Mouse (Mus musculus) midbrain, postnatal 0 days (tissue): ENCODE results near the gene Gm2075. TPM values are rescaled to one million over a fixed set of nuclear protein-coding genes. Genes with fewer than 3 reads are reported as not detected.
"Not testable (repeated sequence)": the region's sequence is repeated elsewhere in the genome, so short reads cannot be mapped to it uniquely, and the experiment has no call there.

Source experiments
- ATAC-seq: fragments of 200-750 bp; cut with Nextera tagmentation; 2 replicates; pipeline ENCODE4 v1.8.0; 2017; ENCODE audit warnings: moderate number of reproducible peaks, mild to moderate bottlenecking, moderate TSS enrichment, moderate library complexity; ENCODE audit not compliant: low FRiP score
- DNase-seq: peaks from one replicate; pipeline ENCODE4 v3.0.0-alpha.2; 2015; ENCODE audit warnings: low spot score
- H3K27ac ChIP-seq: fragments of 300-500 bp; sonication (generic); 2 replicates; pipeline ENCODE4 v1.5.1; 2014; ENCODE audit warnings: low read depth, mild to moderate bottlenecking, low read length, mixed read lengths
- H3K27me3 ChIP-seq: fragments of 300-500 bp; sonication (generic); 2 replicates; pipeline ENCODE4 v1.6.1; 2014; ENCODE audit warnings: low read length, control low read depth, mixed read lengths; ENCODE audit not compliant: insufficient read depth
- H3K36me3 ChIP-seq: fragments of 300-500 bp; sonication (generic); 2 replicates; pipeline ENCODE4 v1.6.1; 2014; ENCODE audit warnings: low read length, control low read depth, mixed read lengths; ENCODE audit not compliant: insufficient read depth
- H3K4me1 ChIP-seq: fragments of 300-500 bp; sonication (generic); 2 replicates; pipeline ENCODE4 v1.6.1; 2014; ENCODE audit warnings: mild to moderate bottlenecking, control low read depth, antibody characterized with exemption, low read length, mixed read lengths; ENCODE audit not compliant: insufficient read depth
- H3K4me2 ChIP-seq: fragments of 300-500 bp; sonication (generic); 2 replicates; pipeline ENCODE4 v1.6.1; 2014; ENCODE audit warnings: low read depth, mild to moderate bottlenecking, low read length, mixed read lengths; ENCODE audit not compliant: poor library complexity, severe bottlenecking
- H3K4me3 ChIP-seq: fragments of 300-500 bp; sonication (generic); 2 replicates; pipeline ENCODE4 v1.5.1; 2014; ENCODE audit warnings: low read depth, mild to moderate bottlenecking, low read length, moderate library complexity
- H3K9ac ChIP-seq: fragments of 300-500 bp; sonication (generic); replicated peaks from 2 replicates; pipeline ENCODE4 v1.6.1; 2014; ENCODE audit warnings: mild to moderate bottlenecking, low read length, moderate library complexity, mixed read lengths; ENCODE audit not compliant: poor library complexity, severe bottlenecking
- H3K9me3 ChIP-seq: fragments of 300-500 bp; sonication (generic); 2 replicates; pipeline ENCODE4 v1.6.1; 2016; ENCODE audit warnings: low read length, control low read depth
- CTCF ChIP-seq: IDR thresholded peaks from 2 replicates; pipeline ENCODE4 v1.5.1; 2016; ENCODE audit warnings: antibody characterized with exemption, mild to moderate bottlenecking
- WGBS: fragments of 180-500 bp; shearing (Covaris S2); extraction: QIAGEN DNeasy Blood & Tissue Kit; methylation state at CpG from one replicate; pipeline ENCODE4 v1.1.7; 2014; 5-methylcytosine and 5-hydroxymethylcytosine counted together
- polyA plus RNA-seq: library from polyadenylated mRNA; unstranded; fragments of >200 nt; fragmentation: Nextera tagmentation; extraction: Ambion mirVana; gene quantifications from 2 replicates; pipeline ENCODE4 v1.2.1, GENCODE M21; 2015
- total RNA-seq: library from RNA; depleted of rRNA; stranded (reverse); fragments of >200 nt; gene quantifications from 2 replicates; pipeline ENCODE4 v1.2.3, GENCODE M21; 2014; rRNA removed

Gm2075 gene
- total and polyA plus RNA-seq, 2 experiments from 2014 or later = not detected

GRCm38 (mm10) chr12:88039062-88039461 lies 27.4 kb downstream of the Gm2075 start:
- H3K27ac ChIP-seq, H3K9me3 ChIP-seq, H3K4me3 ChIP-seq, H3K4me2 ChIP-seq, H3K27me3 ChIP-seq, H3K36me3 ChIP-seq, H3K4me1 ChIP-seq, ATAC-seq, H3K9ac ChIP-seq: not testable (repeated sequence)
- DNase-seq = peak; percentile 6
- peak; percentile 42; the same call in 1 of the 2 replicates for TF ChIP-seq CTCF

- H3K4me1 ChIP-seq, H3K36me3 ChIP-seq, H3K27ac ChIP-seq, ATAC-seq, H3K27me3 ChIP-seq, DNase-seq, H3K4me2 ChIP-seq, H3K4me3 ChIP-seq, H3K9me3 ChIP-seq, H3K9ac ChIP-seq: not testable (repeated sequence)
- 91% methylated on average over 1 of the region's 1 CpGs for WGBS
Measured at GRCm38 (mm10) chr12:88039703-88040102, 28.1 kb downstream of the Gm2075 start.

- H3K4me1 ChIP-seq, H3K4me3 ChIP-seq, H3K36me3 ChIP-seq, H3K27ac ChIP-seq, H3K4me2 ChIP-seq, DNase-seq, H3K27me3 ChIP-seq, ATAC-seq, H3K9me3 ChIP-seq, H3K9ac ChIP-seq: not testable (repeated sequence)
- WGBS = 81% methylated on average over 1 of the region's 1 CpGs
Measured at GRCm38 (mm10) chr12:88045226-88045625, 33.6 kb downstream of the Gm2075 start.

Other genes starting within 250 kb of the Gm2075 start
- not detected in 2 replicates for gene Gm21319, start 236.1 kb upstream of the Gm2075 start, total RNA-seq
- not detected in 2 replicates for gene Gm21319, start 236.1 kb upstream of the Gm2075 start, polyA plus RNA-seq
- not detected in 2 replicates for gene Gm21936, start 216.3 kb upstream of the Gm2075 start, total RNA-seq
- not detected in 2 replicates for gene Gm21936, start 216.3 kb upstream of the Gm2075 start, polyA plus RNA-seq
- gene BB287469, start 195.3 kb upstream of the Gm2075 start, total RNA-seq = not detected in 2 replicates
- gene BB287469, start 195.3 kb upstream of the Gm2075 start, polyA plus RNA-seq = not detected in 2 replicates
- not detected in 2 replicates for gene Gm2001, start 169.5 kb upstream of the Gm2075 start, total RNA-seq
- gene Gm2001, start 169.5 kb upstream of the Gm2075 start, polyA plus RNA-seq = not detected in 2 replicates
- not detected in 2 replicates for gene Gm2016, start 137.8 kb upstream of the Gm2075 start, total RNA-seq
- not detected in 2 replicates for gene Gm2016, start 137.8 kb upstream of the Gm2075 start, polyA plus RNA-seq
- not detected in 2 replicates for gene Gm2022, start 116.5 kb upstream of the Gm2075 start, total RNA-seq
- gene Gm2022, start 116.5 kb upstream of the Gm2075 start, polyA plus RNA-seq = not detected in 2 replicates
- gene Gm2035, start 92.0 kb upstream of the Gm2075 start, total RNA-seq = not detected in 2 replicates
- not detected in 2 replicates for gene Gm2035, start 92.0 kb upstream of the Gm2075 start, polyA plus RNA-seq
- not detected in 2 replicates for gene Gm2042, start 57.8 kb upstream of the Gm2075 start, total RNA-seq
- not detected in 2 replicates for gene Gm2042, start 57.8 kb upstream of the Gm2075 start, polyA plus RNA-seq
- not detected in 2 replicates for gene Gm6803, start 6.9 kb downstream of the Gm2075 start, total RNA-seq
- gene Gm6803, start 6.9 kb downstream of the Gm2075 start, polyA plus RNA-seq = not detected in 2 replicates
- not detected in 2 replicates for gene Gm2056, start 15.2 kb downstream of the Gm2075 start, total RNA-seq
- not detected in 2 replicates for gene Gm2056, start 15.2 kb downstream of the Gm2075 start, polyA plus RNA-seq
- not detected in 2 replicates for gene Gm16368, start 71.8 kb downstream of the Gm2075 start, total RNA-seq
- gene Gm16368, start 71.8 kb downstream of the Gm2075 start, polyA plus RNA-seq = not detected in 2 replicates
- gene Gm10436, start 170.3 kb downstream of the Gm2075 start, total RNA-seq = not detected in 2 replicates
- not detected in 2 replicates for gene Gm10436, start 170.3 kb downstream of the Gm2075 start, polyA plus RNA-seq
- gene Gm8332, start 238.3 kb downstream of the Gm2075 start, total RNA-seq = not detected in 2 replicates
- not detected in 2 replicates for gene Gm8332, start 238.3 kb downstream of the Gm2075 start, polyA plus RNA-seq